Mouse (Mus musculus): ENCODE measurements around the gene P3h3.

GRCm38 (mm10) chr6:124813496-124813895 is 44.1 kb downstream of the P3h3 start:
- TF ChIP-seq CTCF (conservative IDR thresholded peaks at IDR 0.05; ENCODE audit: low read length) (no peak), NANOG (IDR thresholded peaks at IDR 0.05; ENCODE audit: borderline replicate concordance, low read length) (no peak)
